Mouse (Mus musculus) lung, postnatal 25 days (tissue): ENCODE results near the gene Sema5b.
A peak's percentile ranks its signal among the peaks of the same experiment; 100 is the strongest.

ENCODE experiments used
- DNase-seq: peaks from one replicate; pipeline ENCODE4 v3.0.0; 2022; ENCODE audit warnings: low spot score

The Sema5b gene

DNA sequence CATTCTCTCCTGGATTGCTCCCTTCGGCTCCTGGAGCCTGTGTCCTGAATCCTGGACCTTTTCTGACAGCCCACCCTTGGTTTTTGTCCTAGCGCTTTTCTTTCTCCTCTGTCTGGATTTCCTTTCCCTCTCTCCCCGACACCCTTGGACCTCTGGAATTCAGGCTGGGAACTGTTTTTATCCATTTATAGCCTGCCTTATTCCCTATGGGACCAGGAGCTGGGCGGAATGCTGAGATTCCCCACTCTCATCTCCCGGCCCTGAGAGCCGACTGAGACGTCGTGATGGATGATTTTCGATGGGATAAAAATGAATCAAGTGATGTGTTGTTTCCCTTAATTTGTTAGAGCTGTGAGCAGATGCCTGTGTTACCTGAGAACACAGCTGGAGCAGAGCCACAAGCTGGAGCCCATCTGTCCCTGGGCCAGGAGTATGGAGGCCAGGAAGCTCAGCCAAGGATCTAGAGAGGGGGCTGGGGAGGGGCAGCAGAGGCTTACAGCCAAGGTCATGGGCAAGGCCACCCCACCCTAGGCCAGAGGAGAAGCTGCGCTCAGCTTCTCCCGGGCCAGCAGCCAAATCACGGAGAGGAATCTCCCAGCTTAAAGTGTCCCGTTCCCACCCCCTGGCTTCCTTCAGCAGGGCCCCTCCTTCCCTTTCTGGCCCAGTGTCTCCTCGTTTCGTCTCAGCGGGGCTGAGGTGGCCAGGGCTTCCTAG lies 89.7 kb downstream of the Sema5b start:
- peak; percentile 3 for DNase-seq

DNA sequence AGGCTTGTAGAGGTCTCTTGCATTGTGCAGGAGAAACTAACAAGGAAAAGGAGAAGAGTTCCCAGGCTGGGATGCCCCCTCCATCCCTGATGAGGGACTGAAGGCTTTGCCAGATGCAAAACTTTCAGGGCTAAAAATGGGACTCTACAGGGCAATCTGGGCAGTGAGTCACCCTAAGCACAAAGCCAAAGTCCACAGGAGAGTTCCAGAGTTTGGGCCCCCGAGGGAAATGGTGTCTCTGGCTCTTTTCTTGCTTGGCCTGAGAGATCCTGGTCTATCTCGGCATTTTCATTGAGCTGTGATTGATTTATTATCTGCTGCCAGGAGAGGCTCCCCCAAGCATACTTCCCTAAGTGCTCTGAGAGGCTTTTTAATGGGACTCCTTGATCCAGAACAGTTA lies 92.1 kb downstream of the Sema5b start:
- DNase-seq = no peak

DNA sequence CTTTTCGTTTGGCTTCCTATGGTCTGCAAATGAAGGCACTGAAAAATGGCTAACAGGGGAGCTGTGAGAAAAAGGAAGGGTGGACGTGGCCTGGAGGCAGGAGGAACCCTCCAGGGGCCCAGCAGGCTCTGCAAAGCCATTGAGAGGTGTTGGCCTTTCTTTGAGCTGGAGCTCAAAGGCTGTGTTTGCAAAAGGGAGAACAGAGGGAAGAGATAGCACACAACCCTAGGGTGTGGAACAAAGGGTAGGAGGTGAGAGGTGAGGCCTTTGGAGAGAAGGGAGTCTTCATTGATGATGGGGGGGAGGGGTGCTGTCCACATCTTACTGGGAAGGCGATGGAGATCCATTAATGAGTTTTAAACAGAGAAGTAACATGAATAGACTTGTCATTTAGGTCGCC lies 94.0 kb downstream of the Sema5b start:
- DNase-seq = no peak

DNA sequence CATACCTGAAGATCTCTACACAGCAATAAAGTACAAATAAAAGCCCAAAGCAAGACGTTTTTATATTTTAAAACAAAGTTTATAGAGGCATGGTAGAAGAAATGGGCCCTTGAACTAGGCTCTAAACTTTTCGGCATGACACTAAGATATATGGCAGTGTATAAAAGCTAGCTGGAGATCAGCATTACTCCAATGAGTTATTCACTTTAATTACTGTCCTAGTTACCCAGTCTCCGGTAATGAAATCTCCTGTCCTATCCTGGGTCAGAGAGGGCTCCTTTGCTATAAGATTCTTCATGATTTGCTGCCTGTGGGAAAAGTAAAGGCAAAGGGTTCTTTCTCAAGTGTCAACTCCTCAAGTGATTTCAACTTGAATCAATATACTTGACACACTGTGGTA lies 98.6 kb downstream of the Sema5b start:
- no peak for DNase-seq

DNA sequence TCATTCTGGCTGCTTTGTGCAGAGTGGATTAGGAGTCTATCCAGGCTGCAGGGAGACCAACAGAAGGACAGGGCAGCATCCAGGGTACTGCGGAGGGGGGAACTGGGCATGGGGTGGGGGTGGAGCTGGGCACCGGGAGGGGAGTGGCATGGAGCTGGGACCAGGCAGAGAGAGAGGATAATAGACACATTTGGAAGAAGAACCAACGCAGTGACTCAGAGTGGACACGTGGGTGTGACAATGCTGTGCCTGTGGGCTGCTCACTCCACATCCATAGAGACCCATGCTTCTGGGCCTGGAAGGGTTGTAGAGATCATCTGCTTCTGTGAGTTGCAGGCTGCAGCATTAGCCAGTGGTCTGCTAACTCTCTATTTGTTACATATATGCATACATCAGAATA lies 107.9 kb downstream of the Sema5b start:
- no peak for DNase-seq

DNA sequence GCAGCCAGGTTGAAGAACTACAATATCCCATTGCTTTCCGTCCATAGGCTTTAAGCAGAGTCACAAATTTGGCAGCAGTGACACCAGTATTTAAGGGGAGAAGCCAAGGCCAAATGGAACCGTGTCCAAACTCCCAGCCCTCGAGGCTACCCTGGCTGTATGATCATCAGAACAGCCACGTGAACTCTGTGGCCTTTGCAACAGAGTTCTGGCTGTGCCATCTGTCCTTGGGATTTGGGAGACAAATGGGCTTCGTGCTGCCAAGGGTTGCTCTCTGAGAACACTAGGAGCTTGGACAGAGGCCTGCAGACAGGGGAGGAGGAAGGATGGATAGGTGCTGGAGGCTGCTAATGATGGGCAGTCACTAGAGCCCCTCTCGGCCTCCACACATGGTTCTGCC lies 111.3 kb downstream of the Sema5b start:
- no peak for DNase-seq

DNA sequence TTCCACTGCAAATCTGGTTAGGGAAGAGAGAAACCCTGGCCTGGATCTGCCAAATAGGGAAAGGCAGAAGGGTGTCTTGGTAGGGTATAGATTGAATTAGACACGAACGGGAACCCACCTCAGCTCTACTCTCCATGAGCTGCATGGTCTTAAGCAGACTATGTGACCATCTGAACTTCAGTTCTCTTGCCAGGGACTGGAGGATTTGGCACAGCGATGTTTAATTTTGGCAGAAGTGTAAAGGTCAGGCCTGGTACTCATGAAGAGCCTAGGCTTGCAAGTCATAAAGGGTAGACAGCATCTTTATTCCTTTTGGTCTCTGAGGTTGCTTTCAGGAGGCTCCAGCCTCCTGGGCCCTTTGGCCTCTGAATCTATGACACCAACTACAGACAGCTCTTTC lies 111.8 kb downstream of the Sema5b start:
- DNase-seq = no peak

DNA sequence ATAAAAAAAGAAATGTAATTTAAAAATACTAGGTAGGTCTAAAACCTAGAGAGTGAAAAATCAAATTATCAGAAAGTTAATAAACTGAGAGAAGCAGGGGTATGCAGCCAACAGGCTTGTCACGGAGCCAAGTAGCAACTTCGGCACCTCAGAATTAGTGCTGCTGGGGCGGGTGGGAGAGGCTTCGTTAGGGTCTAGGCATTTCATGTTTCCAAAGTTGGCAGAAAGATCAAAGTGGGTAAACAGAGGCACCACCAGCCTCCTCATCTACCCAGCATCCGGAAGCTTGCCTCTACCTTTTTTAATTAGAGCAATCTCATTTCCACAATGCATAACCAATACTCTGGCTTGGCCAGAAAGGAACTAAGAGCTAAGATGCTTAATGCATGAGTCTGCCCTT lies 113.0 kb downstream of the Sema5b start:
- DNase-seq = no peak

DNA sequence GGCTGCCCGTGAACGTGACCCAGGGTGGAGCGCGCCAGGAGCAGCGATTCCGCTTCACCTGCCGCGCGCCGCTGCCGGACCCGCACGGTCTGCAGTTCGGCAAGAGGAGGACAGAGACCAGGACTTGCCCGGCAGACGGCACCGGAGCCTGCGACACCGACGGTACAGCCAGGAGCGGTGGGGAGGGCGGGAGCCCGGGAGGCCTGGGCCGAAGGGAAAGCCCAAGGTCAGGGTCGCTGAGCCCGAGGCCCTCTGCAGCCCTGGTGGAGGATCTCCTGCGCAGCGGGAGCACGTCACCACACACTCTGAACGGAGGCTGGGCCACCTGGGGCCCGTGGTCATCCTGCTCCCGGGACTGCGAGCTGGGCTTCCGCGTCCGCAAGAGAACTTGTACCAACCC lies 119.3 kb downstream of the Sema5b start:
- DNase-seq = no peak

DNA sequence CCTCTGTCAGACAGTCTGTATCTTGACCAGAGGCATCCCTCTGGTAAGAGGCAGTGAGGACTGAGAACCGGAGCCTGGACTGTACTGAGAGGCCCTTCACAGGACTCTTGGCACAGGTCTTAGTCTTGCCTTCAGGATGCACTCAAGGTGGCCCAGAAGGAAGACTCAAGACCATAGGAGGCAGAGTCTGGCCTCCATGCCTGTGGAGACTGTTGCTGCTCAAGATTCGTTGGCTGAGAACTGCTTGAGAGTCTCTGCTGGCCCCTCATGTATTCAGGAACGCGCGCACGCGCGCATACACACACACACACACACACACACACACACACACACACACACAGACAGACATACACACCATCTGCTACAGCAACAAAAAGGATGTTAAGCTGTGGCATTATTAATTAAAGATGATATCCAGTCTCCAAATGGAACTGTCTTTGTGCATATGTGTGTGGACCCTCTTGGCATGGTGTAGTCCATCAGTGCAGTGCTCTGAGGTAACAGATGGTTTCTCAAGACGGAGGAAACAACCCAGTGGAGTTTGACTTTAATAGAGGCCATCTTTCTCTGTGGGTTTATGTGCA lies 123.0 kb downstream of the Sema5b start:
- no peak for DNase-seq

DNA sequence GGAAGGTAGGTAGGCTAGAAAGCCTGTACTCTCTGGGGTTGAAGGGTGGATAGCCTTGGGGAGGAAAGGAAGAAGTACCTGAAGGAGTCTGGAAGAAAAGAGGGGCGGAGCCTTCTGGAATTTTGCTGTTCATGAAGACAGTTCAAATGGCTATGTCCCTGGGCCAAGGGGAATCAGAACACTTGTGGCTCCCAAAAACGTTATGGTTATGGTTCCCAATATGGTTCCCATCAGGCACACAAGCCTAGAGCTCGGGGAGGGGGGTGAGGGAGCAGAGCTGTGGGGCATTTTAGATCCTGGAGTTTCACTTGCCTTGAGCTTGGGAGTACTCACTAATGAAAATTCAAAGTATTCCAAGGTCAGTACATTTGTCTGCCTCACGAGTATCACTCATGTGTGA lies 123.9 kb downstream of the Sema5b start:
- DNase-seq = no peak

DNA sequence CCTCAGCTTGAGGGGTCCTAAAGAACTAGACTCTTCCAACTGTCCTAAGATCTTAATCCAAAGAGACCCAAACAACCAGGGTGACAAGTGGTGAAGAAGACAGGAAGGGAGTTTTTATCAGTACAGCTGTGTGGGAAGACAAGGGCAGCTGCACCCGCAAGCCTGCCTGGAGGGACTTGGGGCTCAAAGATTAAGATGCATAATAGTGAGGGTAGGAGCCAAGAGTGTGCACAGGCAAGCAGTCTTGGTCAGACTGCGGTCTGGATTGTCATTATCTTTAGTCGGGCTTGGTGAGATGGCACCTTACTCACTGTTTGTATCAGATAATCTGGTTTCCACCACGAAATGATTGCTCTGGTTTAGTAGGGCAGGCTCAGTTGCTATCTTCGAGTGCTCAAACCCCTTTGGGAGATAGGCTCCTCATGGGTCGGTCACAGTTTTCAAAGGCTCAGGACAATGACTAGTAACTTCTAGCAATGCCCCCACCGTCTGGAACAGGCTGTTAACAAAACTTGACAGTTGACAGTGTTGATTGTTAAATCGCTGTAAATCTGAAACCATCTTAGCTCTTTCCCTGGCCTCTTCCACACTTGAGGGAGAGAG lies 136.7 kb downstream of the Sema5b start:
- DNase-seq = no peak

DNA sequence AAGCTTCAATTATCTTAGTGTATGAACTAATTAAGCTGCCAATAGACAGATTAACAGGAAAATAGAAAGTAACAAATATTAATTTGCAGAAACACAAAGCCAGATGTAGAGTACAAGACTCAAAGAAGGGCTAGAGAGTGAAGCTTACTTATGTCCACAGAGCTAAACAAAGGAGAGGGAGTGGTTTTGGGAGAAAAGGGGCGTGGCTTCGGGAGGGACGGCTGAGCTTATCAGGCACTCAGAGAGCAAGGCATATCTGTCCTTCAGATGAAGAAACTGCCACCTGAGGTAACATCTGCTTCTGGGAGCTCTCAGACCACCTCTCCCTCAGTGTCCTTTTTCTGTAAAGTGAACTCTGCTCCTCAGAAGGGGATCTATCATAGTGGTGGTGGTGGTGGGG lies 137.5 kb downstream of the Sema5b start:
- DNase-seq = no peak

DNA sequence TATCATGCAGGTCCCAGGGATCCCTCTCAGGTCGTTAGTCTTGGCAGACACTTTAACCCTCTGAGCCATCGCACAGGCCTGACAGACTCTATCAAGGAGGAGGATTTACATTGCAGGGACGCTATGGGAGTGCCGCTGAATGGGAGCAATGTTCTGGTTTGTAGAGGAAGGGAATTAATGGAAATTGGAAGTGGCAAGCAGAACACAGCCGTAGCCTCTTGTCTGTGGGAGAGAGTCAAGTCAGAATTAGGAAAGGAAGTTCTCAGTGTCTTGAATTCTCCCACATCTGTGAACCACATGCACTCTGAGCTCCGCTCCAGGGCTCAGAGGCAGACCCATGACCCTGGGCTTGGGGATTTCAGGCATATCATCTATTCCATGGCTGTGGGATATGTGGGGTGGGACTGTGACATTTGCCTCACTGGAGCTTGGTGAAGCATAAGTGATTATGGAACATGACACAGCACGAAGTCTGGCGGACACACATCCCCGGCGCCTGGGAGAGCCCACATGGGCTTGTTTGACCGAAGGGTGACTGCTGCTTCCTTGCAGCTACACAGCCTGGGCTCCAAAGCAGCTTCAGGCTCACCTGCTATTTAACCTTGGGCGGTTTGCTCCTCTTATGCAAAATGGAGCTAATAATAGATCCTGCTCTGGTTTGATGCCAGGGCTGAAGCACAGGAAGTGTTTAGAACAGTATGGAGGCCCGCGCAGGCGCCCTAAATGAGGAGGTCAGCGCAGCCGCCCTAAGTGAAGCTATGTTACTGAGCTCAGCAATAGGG lies 140.6 kb downstream of the Sema5b start:
- DNase-seq = no peak

DNA sequence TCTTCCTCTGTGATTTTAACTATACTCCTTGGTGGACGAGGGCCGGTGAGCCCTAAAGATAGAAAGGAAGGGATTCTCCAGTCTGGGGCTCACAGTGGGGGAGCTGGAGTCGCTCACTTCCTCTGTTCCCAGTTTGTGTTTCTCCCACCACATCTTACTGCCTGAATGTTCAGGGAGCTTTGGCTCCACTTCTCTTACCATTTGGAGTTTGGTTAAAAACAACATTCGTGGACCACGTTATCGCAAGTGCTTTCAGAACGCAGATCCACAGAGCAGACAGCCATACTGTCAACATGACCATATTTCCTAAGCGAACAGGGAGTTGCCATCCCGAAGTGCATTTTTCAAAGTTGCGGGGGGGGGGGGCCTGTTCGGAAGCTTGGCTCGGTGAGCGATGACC lies 144.1 kb downstream of the Sema5b start:
- no peak for DNase-seq

DNA sequence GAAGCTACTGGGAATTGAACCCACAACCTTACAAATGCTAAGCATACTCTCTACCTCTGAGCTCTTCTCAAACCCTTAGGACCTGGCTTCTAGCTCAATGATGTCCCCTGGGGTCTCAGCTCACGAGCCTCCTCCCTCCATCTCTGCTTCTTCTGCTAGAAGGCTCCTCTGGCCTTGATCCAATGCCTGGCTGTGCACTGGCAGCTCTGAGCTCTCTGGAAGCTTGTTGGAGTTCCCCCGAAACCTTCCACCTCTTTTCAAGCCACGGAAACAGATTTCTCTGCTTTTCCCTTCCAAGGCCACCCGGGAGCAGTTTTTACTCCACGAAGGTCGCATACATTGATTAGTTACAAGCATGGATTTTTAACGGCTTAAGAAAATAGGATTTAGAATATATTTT lies 145.5 kb downstream of the Sema5b start:
- no peak for DNase-seq

DNA sequence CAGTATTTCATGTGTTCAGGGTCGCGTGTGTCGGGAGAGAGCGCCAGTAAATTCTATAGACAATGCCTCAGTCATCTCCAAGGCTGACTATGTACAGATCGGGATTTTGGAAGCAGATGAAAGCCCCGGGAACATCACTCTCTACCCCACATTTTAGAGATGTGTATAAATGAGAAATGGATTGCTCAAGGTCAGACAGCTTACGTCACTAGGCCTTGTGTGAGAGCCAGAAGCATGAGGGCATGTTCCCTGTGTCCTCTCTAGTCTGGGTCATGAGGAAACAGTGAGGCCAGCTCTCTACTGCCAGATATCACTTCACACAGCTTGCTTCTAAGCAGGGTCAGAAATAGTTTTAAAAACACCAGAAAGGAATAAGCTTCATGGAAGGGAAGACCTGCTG lies 150.7 kb downstream of the Sema5b start:
- no peak for DNase-seq

DNA sequence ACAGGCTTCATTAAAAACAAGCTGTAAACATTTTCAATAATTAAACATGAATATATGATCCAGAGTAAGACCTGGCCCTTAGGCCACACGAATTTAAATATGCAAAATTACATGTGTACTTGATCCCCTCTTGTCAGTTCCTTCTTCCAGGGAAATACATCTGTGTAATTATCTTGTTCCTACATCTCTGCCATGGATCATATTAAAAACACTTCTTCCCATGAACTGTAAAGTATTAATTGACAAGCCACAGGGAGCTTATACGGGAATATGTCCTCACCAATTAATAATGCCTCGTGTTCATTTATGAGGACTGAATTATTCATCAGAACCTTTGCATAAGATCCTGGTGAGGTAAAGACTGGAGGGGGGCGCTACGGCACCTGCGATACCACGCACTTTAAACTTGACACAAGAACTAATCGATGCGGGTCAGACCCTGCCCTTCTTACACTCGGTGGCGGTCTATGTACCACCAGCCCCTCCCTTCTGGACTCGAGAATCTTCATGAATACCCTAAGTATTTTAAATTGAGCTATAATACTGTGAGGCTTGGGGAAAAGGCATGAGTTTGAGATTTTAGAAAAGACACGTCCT lies 153.4 kb downstream of the Sema5b start:
- no peak for DNase-seq

DNA sequence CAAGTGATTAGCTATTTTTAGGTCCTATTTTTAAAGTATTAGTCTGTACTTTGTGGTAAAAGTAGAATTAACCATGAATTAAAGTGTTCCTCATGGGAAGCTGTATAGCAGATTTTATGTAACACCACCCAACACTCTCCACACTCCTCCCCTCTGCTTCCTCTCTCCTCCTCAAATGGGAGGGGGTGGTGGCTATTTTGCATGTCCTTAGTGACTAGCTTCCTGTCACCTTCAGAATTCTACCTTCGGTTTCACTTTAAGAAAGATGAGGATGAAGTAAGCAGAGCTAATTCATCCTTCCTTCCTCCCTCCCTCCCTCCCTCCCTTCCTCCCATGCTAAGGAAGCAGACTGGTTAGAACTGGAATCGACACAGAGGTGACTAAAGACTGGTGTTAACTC lies 155.2 kb downstream of the Sema5b start:
- DNase-seq = no peak

DNA sequence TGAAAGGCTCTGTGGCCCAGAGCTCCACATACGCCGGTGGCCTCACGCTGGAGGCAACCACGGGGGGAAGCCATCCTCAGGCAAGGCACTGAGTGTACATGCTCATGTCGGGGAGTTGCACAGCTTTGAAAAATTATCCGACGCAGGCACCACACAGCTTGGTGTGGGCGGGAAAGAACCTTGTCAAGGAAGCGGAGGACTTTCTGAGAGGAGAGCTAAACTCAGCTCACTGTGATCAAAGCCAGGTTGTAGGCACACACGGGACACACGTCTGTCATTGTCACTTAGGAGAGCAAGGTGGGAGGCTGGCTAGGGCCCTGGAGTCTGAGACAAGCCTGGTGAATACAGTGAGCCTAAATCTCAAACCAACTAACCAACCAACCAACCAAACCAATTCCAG lies 160.9 kb downstream of the Sema5b start:
- DNase-seq = no peak

DNA sequence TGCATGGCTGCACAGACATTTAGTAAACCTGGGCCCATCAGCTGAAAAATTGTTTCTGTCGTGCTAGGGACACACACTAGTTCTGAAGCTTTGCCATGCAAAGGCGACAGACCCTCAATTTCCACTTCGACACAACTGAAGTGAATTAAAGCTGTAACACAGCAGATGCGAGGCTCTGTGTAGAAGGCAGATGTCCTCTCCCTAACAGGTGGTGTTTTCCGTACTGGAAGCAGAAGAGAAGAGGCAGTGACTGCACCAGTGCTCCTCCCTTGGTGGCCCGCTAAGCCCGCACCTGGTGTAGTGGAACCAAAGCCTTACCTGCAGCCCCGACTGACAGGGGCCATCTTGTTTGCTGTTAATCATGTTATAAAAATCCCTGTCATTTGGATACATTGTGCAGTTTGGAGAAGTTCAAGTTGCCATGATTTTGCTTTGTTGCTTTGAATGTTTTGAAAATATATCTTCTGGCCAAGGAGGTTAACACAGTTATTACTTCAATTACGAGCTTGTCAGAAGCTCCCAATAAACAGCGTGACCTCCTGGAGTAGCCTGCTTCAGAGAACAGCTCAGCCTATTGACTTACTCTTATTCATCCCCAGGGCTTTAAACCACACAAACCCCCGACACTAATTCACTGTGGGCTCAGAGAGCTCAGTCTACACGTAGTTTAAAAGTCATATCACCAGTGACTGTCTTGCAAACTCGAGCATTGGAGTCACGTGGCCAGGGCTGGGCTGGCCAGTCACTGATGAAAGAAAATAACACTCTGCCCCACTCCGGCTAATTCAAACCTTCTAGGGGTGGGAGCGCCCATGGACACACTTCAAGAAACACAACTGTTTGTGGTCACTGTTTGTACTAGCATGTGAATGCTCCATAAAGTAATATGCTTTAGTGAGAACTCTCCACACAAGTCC lies 163.1 kb downstream of the Sema5b start:
- no peak for DNase-seq

DNA sequence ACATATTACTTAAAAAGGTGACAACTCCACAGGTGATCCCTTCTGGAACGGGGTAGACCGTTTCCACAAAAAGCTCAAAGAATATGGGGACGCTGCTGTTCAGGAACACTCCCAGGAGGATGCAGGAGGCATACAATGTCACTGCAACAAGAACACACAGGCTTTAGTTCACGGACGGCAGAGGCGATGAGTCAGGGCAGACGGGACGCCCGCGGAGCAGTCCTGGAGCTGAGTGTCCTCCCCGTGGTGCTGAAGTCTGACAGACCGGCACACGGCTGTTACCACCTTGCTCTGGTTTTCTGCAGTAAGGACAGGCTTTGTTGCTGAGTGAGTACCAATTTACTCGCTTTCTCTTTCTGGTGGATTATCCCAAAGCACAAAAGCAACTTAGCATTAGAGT lies 163.9 kb downstream of the Sema5b start:
- DNase-seq = no peak
